Mouse (Mus musculus): Measurements from ENCODE around the gene Apobr. TPM values are rescaled to one million over a fixed set of nuclear protein-coding genes. Genes with fewer than 3 reads are reported as not detected.
A peak's percentile ranks its signal among the peaks of the same experiment; 100 is the strongest.

Apobr gene
- 0.38 and 0.46 TPM in 2 replicates for polyA plus RNA-seq (2015; fragmentation: Nextera tagmentation; extraction: Ambion mirVana)

GRCm38 (mm10) chr7:126584506-126584977 is at the start of gene Apobr:
Gene Apobr, plus strand, starts transcription at chr7:126584942.
- no peak within 1 kb of the TSS; the same call in 1 of the 2 replicates for H3K9ac ChIP-seq
- H3K4me1 ChIP-seq, result peaks cover 17% of the 10 kb centered on the region
- no peaks in the 10 kb centered on the region for H3K9me3 ChIP-seq (replicated peaks)
- 0 out of 2 replicates have a peak, but pooled peaks cover 2% of the 10 kb centered on the region for H3K36me3 ChIP-seq (ENCODE audit: poor library complexity, severe bottlenecking)
- H3K27ac ChIP-seq, result no peak within 1 kb of the TSS
- H3K4me3 ChIP-seq, result peak within 1 kb of the TSS; percentile 61; the same call in 1 of the 2 replicates
- 86% methylated on average over 8 of the region's 8 CpGs for WGBS
- H3K4me2 ChIP-seq, result peak within 1 kb of the TSS; percentile 84
- no peak for ATAC-seq
- peaks cover 22% of the 10 kb centered on the region for H3K27me3 ChIP-seq

GRCm38 (mm10) chr7:126535766-126536165 is 49.0 kb upstream of the Apobr start:
- no peak for ATAC-seq
- peaks cover 14% of the 10 kb centered on the region for H3K27me3 ChIP-seq
- peak overlapping the region; percentile 70 for H3K4me2 ChIP-seq
- no peak overlapping the region for H3K27ac ChIP-seq
- peaks cover 5% of the 10 kb centered on the region; the same call in 1 of the 2 replicates for H3K4me1 ChIP-seq
- H3K9ac ChIP-seq, result peak overlapping the region; percentile 72
- H3K9me3 ChIP-seq (replicated peaks), result no peaks in the 10 kb centered on the region
- peak overlapping the region; percentile 48 for H3K4me3 ChIP-seq
- H3K36me3 ChIP-seq (ENCODE audit: poor library complexity, severe bottlenecking), result no peaks in the 10 kb centered on the region
- 2% methylated on average over 28 of the region's 28 CpGs for WGBS

GRCm38 (mm10) chr7:126536466-126536865 is 48.3 kb upstream of the Apobr start:
- no peaks in the 10 kb centered on the region for H3K9me3 ChIP-seq (replicated peaks)
- H3K27me3 ChIP-seq, result peaks cover 14% of the 10 kb centered on the region
- H3K27ac ChIP-seq, result no peak overlapping the region
- H3K36me3 ChIP-seq (ENCODE audit: poor library complexity, severe bottlenecking), result no peaks in the 10 kb centered on the region
- WGBS, result 54% methylated on average over 9 of the region's 9 CpGs
- H3K9ac ChIP-seq, result peak overlapping the region; percentile 72
- peak overlapping the region; percentile 70 for H3K4me2 ChIP-seq
- H3K4me3 ChIP-seq, result peak overlapping the region; percentile 48
- ATAC-seq, result no peak
- H3K4me1 ChIP-seq, result peaks cover 5% of the 10 kb centered on the region; the same call in 1 of the 2 replicates

- Histone ChIP-seq H3K4me1 (peaks cover 5% of the 10 kb centered on the region; the same call in 1 of the 2 replicates), H3K36me3 (ENCODE audit: poor library complexity, severe bottlenecking) (no peaks in the 10 kb centered on the region), H3K4me3 (no peak overlapping the region), H3K27ac (no peak overlapping the region), H3K9ac (no peak overlapping the region), H3K9me3 (replicated peaks) (no peaks in the 10 kb centered on the region), H3K27me3 (peaks cover 14% of the 10 kb centered on the region), H3K4me2 (no peak overlapping the region)
- ATAC-seq, result no peak
- WGBS, result 73% methylated on average over 5 of the region's 5 CpGs
Observed at GRCm38 (mm10) chr7:126537820-126538585, 46.7 kb upstream of the Apobr start.

GRCm38 (mm10) chr7:126541661-126542060 is 43.1 kb upstream of the Apobr start:
- WGBS, result 91% methylated on average over 1 of the region's 1 CpGs
- no peak overlapping the region for H3K27ac ChIP-seq
- H3K4me3 ChIP-seq, result no peak overlapping the region
- no peaks in the 10 kb centered on the region for H3K9me3 ChIP-seq (replicated peaks)
- no peak for ATAC-seq
- H3K4me1 ChIP-seq, result no peaks in the 10 kb centered on the region
- peaks cover 29% of the 10 kb centered on the region for H3K36me3 ChIP-seq (ENCODE audit: poor library complexity, severe bottlenecking)
- H3K9ac ChIP-seq, result no peak overlapping the region
- no peak overlapping the region for H3K4me2 ChIP-seq
- H3K27me3 ChIP-seq, result peaks cover 6% of the 10 kb centered on the region

GRCm38 (mm10) chr7:126545631-126546030 is 39.1 kb upstream of the Apobr start:
- Histone ChIP-seq H3K4me1 (no peaks in the 10 kb centered on the region), H3K27ac (no peak overlapping the region), H3K36me3 (ENCODE audit: poor library complexity, severe bottlenecking) (peaks cover 69% of the 10 kb centered on the region), H3K9ac (no peak overlapping the region), H3K9me3 (replicated peaks) (no peaks in the 10 kb centered on the region), H3K4me3 (no peak overlapping the region), H3K27me3 (no peaks in the 10 kb centered on the region), H3K4me2 (no peak overlapping the region)
- ATAC-seq, result no peak
- WGBS, result 95% methylated on average over 2 of the region's 2 CpGs

- WGBS, result 98% methylated on average over 1 of the region's 1 CpGs
- no peak for ATAC-seq
Observed at GRCm38 (mm10) chr7:126554796-126555195, 29.9 kb upstream of the Apobr start.

GRCm38 (mm10) chr7:126556635-126557034 is 28.1 kb upstream of the Apobr start:
- H3K9ac ChIP-seq, result no peak overlapping the region
- H3K27me3 ChIP-seq, result no peaks in the 10 kb centered on the region
- peaks cover 96% of the 10 kb centered on the region for H3K36me3 ChIP-seq (ENCODE audit: poor library complexity, severe bottlenecking)
- WGBS, result 97% methylated on average over 5 of the region's 5 CpGs
- ATAC-seq, result no peak
- no peaks in the 10 kb centered on the region for H3K4me1 ChIP-seq
- H3K4me3 ChIP-seq, result no peak overlapping the region
- no peaks in the 10 kb centered on the region for H3K9me3 ChIP-seq (replicated peaks)
- H3K27ac ChIP-seq, result no peak overlapping the region
- no peak overlapping the region for H3K4me2 ChIP-seq

More at GRCm38 (mm10) chr7:126554796-126555195, 29.9 kb upstream of the Apobr start:
- Histone ChIP-seq H3K27ac (no peak overlapping the region), H3K9ac (no peak overlapping the region), H3K4me3 (no peak overlapping the region), H3K9me3 (replicated peaks) (no peaks in the 10 kb centered on the region), H3K4me2 (no peak overlapping the region), H3K4me1 (no peaks in the 10 kb centered on the region), H3K36me3 (ENCODE audit: poor library complexity, severe bottlenecking) (peaks cover 97% of the 10 kb centered on the region), H3K27me3 (no peaks in the 10 kb centered on the region)

- Histone ChIP-seq H3K27ac (peak overlapping the region; percentile 66), H3K9ac (peak overlapping the region; percentile 91), H3K4me1 (peaks cover 10% of the 10 kb centered on the region), H3K27me3 (no peaks in the 10 kb centered on the region), H3K9me3 (replicated peaks) (no peaks in the 10 kb centered on the region), H3K36me3 (ENCODE audit: poor library complexity, severe bottlenecking) (peaks cover 39% of the 10 kb centered on the region), H3K4me2 (peak overlapping the region; percentile 89), H3K4me3 (peak overlapping the region; percentile 97)
- 1% methylated on average over 28 of the region's 28 CpGs for WGBS
- peak; percentile 40 for ATAC-seq
Observed at GRCm38 (mm10) chr7:126565693-126566092, 19.0 kb upstream of the Apobr start.

- H3K4me2 ChIP-seq, result peak within 1 kb of the TSS; percentile 89
- H3K4me1 ChIP-seq, result peaks cover 10% of the 10 kb centered on the region
- H3K27me3 ChIP-seq, result no peaks in the 10 kb centered on the region
- H3K4me3 ChIP-seq, result peak within 1 kb of the TSS; percentile 97
- peaks cover 33% of the 10 kb centered on the region for H3K36me3 ChIP-seq (ENCODE audit: poor library complexity, severe bottlenecking)
- H3K27ac ChIP-seq, result peak within 1 kb of the TSS; percentile 66
- H3K9ac ChIP-seq, result peak within 1 kb of the TSS; percentile 91
- under 1% methylated on average over 46 of the region's 46 CpGs for WGBS
- no peaks in the 10 kb centered on the region for H3K9me3 ChIP-seq (replicated peaks)
- peak; percentile 96 for ATAC-seq
Observed at GRCm38 (mm10) chr7:126566094-126566765, 18.5 kb upstream of the Apobr start, which contains the start of gene Eif3c. Gene Eif3c, minus strand, starts transcription at chr7:126566411.

- H3K9ac ChIP-seq, result no peak overlapping the region
- H3K36me3 ChIP-seq (ENCODE audit: poor library complexity, severe bottlenecking), result peaks cover 54% of the 10 kb centered on the region
- 47% methylated on average over 8 of the region's 8 CpGs for WGBS
- H3K9me3 ChIP-seq (replicated peaks), result no peaks in the 10 kb centered on the region
- no peaks in the 10 kb centered on the region for H3K27me3 ChIP-seq
- ATAC-seq, result no peak
- H3K4me1 ChIP-seq, result peaks cover 7% of the 10 kb centered on the region
- H3K4me2 ChIP-seq, result no peak overlapping the region
- no peak overlapping the region for H3K4me3 ChIP-seq
- no peak overlapping the region for H3K27ac ChIP-seq
Observed at GRCm38 (mm10) chr7:126576946-126577345, 7.8 kb upstream of the Apobr start.

- H3K36me3 ChIP-seq (ENCODE audit: poor library complexity, severe bottlenecking), result peaks cover 40% of the 10 kb centered on the region
- peaks cover 13% of the 10 kb centered on the region for H3K4me1 ChIP-seq
- no peak overlapping the region for H3K9ac ChIP-seq
- no peak overlapping the region for H3K27ac ChIP-seq
- ATAC-seq, result no peak
- H3K9me3 ChIP-seq (replicated peaks), result no peaks in the 10 kb centered on the region
- no peak overlapping the region for H3K4me2 ChIP-seq
- no peak overlapping the region for H3K4me3 ChIP-seq
- WGBS, result 64% methylated on average over 8 of the region's 8 CpGs
- no peaks in the 10 kb centered on the region for H3K27me3 ChIP-seq
Observed at GRCm38 (mm10) chr7:126579172-126579571, 5.6 kb upstream of the Apobr start.
